Mouse (Mus musculus) common myeloid progenitor, adult 5-6 weeks (primary cell): Measurements from ENCODE around the gene Ppfia3. TPM values are rescaled to one million over a fixed set of nuclear protein-coding genes. Genes with fewer than 3 reads are reported as not detected.
A peak's percentile ranks its signal among the peaks of the same experiment; 100 is the strongest.
"Not testable (repeated sequence)": the region's sequence is repeated elsewhere in the genome, so short reads cannot be mapped to it uniquely, and the experiment has no call there.

ENCODE experiments used
- ATAC-seq: replicated peaks from 2 replicates; pipeline ENCODE4 v1.8.0; 2016; ENCODE audit warnings: low read depth, mild to moderate bottlenecking, moderate TSS enrichment, inconsistent platforms; ENCODE audit not compliant: poor library complexity, severe bottlenecking
- total RNA-seq: library from RNA; stranded (forward); fragments of 200-1000, 187-1606 nt; gene quantifications from 2 replicates; pipeline ENCODE4 v1.2.3, GENCODE M21; 2017

Gene Ppfia3
- total RNA-seq: not detected in 2 replicates

DNA sequence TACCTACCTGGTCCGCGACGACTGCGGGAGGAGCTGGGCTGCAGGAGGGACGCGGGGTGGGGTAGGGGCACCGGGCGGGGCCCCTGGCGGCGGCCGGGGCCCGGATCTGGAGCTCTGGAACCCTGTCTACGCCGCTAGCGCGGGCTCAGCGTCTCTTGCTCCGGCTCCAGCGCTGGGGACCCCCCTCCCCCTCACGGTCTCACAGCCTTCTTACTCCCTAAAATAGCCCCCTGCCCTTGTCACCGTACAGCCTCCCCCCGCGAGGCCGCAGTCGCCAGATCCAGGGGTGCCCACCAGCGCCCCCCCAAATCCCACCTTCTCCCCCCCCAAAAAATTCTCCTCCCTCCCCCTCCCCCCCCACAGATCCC is at the start of gene Ppfia3:
Gene Ppfia3 (minus strand): TSS at position 368 of the 368 bp plus-strand sequence.
- no peak for ATAC-seq

DNA sequence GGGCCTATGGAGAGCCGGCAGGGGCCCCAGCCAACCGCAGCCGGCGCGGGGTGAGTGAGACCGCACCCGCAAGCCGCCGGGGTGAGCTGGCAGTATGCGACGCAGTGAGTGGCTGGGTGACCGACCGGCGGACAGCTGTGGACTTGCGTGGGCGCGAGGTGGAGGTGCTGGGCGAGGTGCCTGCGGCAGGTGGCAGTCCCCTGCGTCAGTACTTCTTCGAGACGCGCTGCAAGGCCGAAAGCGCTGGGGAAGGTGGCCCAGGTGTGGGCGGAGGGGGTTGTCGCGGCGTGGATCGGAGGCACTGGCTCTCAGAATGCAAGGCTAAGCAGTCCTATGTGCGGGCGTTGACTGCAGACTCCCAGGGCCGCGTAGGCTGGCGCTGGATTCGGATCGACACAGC is 48.8 kb upstream of the Ppfia3 start:
- ATAC-seq: peak; percentile 43

DNA sequence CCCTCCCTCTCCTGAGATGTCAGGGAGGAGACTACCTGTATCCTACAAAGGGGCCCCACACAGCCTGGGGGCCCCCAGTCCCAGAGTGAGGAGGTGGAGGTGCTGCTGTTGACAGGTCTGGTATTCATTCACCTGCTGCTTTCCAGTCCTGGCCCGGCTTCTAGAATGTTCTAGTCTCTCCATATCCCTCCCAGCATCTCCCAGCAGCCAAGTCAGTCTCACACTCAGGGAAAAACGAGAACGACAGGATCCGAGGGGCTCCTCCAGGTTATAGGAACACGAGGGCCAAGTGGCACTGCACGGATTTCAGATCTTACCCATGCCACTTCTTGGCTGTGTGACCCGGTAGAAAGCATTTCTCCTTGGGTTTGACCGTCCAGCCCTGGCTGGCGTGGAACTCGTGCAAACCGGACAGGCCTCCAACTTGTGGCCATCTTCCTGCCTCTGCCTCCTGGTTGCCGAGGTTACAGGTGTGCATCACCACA is 48.0 kb upstream of the Ppfia3 start:
- ATAC-seq: no peak

DNA sequence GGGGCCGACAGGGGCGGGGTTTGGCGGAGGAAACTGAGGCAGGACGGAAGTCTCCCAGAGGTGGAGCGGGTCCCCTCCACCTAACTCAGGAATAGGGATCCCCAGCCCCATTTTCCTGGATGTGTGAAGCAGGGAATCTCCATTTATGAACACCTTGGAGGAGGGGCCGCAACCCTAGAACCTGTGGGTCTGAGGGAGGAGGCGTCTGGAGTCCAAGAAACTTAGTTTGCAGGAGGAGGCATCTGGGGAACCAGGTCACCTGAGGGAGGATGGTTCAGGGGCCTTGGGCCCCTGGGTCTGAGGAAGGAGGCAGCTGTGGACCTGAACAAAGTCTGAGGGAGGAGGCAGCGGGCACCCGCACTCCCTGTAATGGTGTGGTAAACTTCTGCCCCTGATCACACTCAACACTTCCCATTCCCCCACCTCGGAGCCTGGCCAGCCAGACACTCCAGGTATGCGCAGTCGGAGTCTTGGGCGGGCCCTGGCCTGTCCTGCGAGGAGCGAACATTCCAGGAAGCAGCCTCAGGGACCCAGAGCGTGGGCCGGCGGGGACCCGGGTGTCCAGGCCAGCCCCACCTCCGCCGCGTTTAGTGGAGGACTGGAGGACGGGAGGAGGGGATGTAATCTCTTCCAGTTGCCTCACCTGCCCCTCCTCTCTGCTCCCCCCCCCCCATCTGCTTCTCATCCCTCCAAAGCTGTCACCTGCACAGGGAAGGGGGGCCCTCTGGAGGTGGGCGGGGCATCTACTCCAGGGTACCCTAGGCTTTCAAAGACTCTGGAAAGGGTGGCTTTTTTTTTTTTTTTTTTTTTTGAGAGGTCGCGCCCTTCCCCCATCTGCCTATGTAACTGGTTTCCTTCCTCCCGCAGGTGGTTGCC is 47.3 kb upstream of the Ppfia3 start:
- 0 out of 2 replicates have a peak, but pooled peaks have one; percentile 12 for ATAC-seq

DNA sequence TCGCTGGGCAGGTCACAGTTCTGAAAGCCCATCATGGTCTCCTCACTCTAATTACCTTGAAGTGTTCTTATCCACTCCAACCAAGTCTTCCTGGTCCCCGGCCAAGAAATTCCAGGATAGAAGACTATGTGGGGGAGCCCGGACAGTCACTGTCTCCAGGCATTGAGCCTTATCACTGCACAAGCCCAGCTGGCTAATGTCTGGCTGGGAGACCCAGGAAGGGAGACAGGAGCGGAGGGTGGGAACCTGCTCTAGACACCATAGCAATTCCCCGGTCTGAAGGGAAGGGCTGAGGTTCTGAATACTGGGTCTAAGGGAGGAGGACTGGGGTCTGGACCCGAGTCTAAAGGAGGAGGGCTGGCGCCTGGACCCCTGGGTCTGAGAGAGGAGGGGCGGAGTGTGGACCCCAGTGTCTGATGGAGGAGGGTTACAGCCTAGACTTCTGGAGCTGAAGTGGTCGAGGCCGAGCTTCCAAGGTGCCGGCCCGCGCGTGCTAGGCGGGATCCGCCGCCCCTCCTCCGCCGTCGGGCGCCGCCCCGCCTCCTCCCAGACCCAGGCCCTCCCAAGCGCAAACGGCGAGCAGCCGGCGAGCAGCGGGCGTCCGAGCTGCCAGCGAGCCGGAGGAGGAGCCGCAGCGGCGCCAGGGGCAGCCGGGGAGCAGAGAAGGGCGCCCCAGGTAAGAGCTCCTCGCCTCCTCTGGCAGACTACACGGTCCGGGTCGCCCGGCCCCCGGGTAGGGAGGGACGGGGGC is 46.5 kb upstream of the Ppfia3 start, which contains the start of gene Ntf5:
Gene Ntf5 (plus strand): TSS at position 583 of the 751 bp plus-strand sequence.
- ATAC-seq: no peak

DNA sequence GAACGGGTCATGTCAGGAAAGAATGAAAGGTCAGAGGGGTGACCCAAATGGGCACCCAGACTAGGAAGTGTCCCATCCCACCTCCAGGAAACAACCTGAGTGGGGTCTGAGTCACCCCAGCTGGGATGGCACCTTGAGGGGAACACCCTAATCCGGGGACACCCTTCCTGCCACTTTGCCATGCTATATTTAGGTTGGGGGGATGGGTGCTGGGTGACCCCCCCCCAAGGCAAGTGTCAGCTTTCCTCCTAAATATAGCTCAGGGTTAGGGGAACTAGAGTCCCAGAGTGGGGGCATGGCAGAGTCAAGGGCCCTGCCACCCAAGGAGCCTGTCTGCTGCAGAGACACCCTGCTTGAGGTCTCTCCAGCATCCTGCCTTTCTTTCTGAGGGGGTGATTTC is 45.6 kb upstream of the Ppfia3 start:
- ATAC-seq: no peak

DNA sequence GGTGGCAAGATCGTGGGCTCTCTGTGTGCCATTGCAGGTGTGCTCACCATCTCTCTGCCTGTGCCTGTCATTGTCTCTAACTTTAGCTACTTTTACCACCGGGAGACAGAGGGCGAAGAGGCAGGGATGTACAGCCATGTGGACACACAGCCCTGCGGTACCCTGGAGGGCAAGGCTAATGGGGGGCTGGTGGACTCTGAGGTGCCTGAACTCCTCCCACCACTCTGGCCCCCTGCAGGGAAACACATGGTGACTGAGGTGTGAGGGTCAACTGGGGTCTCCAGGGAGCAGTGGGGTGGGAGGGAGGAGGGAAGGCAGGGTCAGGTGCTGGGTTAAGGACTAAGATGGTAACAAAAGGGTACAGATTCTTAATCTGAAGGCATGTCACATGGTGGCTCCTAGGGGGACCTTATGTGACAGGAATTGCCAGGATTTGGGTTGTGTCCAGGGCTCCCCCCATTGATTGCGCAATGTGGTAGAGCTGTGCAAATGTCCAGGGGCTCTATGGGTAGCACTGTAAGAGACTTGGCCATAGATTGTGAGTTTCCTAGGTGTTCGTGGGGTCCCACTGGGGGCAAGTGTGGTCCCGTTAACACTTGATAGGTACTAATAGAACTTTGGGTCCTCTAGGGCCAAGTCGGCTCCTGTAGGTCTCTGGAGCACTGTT is 42.8 kb upstream of the Ppfia3 start:
- no peak for ATAC-seq

DNA sequence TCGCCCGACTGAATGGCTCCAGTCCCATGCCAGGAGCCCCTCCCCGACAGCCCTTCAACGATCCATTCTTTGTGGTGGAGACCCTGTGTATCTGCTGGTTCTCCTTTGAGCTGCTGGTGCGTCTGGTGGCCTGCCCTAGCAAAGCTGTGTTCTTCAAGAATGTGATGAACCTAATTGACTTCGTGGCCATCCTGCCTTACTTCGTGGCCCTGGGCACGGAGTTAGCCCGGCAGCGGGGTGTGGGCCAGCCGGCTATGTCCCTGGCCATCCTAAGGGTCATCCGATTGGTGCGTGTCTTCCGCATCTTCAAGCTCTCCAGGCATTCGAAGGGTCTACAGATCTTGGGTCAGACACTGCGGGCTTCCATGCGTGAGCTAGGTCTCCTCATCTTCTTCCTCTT is 42.1 kb upstream of the Ppfia3 start:
- ATAC-seq: no peak

DNA sequence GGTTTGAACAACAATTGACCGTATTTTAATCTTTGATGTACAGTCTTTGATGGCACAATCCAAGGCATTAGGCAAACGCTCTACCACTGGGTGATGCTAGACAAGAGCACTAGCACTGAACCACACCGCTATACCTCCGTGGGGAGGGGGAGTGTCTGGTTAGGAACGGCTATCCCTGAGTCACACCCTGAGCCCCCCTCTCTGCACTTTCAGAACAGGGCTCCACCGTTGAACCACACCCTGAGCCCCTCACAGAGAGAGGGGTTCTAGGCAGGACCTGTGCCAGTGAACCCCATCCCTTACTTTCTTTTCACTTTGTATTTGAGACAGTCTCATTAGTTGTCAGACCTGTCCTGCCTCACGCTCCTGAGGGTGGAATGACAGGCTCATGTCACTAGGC is 41.5 kb upstream of the Ppfia3 start:
- no peak for ATAC-seq

DNA sequence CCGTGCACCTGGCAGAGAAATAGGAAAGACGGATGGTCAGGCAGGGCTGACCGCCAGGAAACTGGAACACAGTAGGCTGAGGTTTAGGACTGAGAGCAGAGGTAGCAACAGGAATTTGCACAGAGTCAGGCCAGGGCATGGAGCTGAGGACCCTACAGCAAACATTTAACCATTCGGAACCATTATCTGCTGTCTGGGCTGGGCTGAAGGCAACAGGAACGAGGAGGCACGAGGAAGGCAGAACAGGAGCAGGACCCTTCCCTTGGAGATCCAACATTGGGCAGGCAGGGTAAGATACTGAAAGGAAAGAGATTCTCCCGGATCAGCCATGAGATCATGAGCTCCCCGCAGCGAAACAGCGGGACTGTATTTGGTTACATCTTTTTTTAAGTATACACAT is 41.0 kb upstream of the Ppfia3 start:
- no peak for ATAC-seq

DNA sequence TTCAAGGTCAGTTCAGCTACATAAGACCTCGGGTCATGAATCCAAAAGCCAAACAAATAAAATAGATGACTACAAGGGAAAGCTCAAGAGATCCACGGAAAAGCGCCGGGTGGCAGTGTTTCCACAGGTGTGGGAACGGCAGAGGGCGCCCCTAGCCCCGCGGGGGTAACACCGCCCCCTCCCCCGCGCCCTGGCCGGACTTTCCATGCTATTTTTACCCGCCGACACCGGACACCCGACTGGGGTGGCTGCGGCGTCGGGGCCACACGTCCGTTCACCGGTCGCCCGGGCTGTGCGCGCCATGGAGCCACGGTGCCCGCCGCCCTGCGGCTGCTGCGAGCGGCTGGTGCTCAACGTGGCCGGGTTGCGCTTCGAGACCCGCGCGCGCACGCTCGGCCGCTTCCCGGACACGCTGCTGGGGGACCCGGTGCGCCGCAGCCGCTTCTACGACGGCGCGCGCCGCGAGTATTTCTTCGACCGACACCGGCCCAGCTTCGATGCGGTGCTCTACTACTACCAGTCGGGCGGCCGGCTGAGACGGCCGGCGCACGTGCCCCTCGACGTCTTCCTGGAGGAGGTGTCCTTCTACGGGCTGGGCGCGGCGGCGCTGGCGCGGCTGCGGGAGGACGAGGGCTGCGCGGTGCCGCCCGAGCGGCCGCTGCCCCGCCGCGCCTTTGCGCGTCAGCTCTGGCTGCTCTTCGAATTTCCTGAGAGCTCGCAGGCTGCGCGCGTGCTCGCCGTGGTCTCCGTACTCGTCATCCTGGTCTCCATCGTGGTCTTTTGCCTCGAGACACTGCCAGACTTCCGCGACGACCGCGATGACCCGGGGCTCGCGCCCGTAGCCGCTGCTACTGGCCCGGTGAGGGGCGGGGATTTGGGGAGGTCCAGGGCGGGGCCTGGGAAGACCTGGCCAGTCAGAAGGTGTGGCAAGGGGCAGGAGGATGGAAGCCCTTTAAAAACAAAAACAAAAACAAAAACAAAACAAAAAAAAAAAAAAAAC is 39.6 kb upstream of the Ppfia3 start:
- no peak for ATAC-seq

DNA sequence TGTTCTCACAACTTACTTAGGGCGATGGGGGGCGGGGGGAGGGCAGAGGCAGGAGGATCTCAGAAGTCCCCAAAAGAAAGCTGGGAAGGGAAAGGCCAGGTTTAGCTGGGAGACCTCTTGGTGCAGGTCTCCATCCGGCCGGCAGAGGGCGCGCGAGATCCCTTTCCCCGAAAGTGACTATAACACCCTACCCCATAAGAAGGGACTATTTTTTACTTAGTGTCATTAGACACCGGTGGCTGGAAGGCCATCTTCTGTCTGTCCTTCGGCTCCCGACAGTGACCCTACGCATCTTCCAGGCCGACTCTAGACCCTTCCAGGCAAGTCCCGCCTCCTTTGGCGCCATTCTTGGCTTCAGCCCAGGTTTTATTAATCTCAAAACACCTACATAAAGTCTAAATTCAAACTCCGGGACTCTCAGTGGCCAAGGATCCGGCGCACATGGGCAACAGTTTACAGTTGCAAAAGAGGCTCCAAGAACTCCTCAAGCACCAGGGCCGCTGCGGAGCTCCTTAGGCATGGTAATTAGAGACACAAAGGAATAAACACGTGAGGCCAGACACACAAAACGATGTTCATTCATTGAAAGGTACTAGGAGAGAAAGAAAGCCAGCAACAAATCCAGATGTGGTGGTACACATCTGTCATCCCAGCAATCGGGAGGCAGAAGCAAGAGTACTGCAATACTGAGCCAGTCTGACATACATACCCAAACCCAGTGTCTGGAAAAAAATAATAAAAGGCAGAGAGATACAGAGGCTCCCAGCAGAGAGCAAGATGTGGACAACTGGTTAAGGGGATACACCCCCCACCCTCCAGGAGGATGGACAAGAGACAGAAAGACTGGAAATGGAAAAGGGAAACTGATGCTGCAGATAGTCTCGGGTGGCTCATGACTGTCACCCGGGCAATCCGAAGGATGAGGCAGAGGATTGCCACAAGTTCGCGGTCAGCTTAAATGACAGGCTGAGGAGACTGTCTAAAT is 38.6 kb upstream of the Ppfia3 start, which contains the start of gene Kcna7:
Gene Kcna7 (plus strand): TSS at position 563 of the 985 bp plus-strand sequence.
- ATAC-seq: peak; percentile 79

DNA sequence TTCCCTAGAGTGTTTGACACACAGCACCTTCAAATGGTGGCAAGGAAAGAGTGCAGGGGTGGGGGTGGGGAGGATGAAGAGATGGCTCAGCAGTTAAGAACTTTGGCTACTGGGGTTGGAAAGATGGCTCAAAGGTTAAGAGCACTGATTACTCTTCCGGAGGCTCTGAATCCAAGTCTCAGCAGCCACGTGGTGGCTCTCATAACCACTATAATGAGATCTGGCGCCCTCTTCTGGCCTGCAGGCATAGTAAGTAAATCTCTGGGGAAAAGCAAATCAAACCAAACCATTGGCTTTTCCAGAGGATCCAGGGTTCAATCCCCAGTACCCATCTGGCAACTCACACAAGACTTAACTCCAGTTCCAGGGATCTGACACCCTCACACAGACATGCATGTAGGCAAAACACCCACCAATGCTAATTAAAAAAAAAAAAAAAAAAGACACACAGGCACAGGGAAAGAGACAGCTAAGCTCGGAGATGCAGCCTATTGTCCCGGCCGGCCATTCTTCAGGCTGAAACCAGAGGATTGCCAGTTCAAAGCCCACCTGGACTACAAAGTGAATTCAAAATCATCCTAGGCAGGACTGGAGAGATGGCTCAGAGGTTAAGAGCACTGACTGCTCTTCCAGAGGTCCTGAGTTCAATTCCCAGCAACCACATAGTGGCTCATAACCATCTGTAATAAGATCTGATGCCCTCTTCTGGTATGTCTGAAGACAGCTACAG is 36.9 kb upstream of the Ppfia3 start:
- ATAC-seq: peak; percentile 64

DNA sequence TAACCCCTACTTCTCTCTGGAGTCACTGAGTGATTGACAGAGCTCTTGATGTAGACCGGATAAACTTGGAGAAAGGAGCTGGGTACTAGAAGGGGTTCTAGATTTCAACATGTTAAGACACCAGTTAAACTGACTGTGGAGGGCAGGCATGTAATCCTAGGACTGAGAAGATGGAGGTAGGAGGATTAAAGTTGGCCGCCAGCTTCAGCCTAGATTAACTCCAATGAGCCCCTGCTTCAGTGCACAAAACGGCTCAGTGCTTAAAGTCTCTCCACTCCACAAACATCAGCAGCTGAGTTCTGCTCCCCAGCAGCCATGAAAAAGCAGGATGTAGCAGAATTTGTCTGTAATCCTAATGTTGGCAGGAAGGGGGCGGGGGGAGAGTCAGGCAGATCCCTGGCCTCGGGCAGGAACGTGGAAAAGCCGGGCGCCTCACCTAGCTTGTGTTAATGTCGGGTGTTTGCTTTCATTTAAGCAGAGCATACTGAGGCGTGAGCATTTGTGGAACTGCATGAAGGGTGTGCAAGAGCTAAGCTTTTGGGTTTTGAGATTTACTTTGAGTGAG is 34.8 kb upstream of the Ppfia3 start:
- no peak for ATAC-seq

DNA sequence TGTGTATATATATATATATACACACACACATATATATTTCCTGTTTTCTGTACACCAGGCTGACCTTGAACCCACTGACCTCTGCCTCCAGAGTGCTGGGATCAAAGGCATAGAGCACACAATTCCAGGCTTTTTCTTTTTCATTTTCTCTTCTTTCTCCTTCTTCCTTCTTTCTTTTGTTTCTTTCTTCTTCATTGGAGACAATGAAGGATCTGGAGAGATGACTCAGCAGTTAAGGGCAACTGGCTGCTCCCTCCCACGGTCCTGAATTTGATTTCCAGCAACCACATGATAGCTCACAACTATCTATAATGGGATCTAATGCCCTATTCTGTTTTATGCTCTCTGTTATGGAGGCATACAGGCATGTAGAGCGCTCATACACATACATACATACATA is 30.0 kb upstream of the Ppfia3 start:
- no peak for ATAC-seq

DNA sequence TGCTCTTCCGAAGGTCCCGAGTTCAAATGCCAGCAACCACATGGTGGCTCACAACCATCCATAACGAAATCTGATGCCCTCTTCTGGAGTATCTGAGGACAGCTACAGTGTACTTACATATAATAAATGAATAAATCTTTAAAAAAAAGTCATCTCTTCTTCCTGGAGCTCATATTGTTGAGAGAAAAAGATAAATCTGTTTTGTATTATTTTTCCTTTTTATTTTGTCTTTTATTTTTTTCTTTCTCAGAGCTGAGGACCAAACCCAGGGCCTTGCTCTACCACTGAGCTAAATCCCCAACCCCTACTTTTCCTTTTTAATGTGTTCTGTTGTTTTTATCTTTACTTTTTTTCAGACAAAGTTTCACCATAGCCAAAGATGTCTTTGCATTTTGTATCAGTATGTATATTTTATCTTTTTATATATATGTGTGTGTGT is 29.5 kb upstream of the Ppfia3 start:
- ATAC-seq: not testable (repeated sequence)
